Mouse (Mus musculus): ENCODE measurements around the gene Gpr62. TPM values are rescaled to one million over a fixed set of nuclear protein-coding genes. Genes with fewer than 3 reads are reported as not detected.

Gpr62 gene
- polyA plus RNA-seq (2021; fragmentation: Nextera tagmentation): 8.8 and 11.7 TPM in 2 replicates
- long read RNA-seq, experiment 1, transcript Gpr62-201 (1 exons, 1,977 nt): major isoform, 36 of 37 reads
- long read RNA-seq, experiment 1, partial matches to known transcripts: 0 of 37 reads
- long read RNA-seq, experiment 1, other reads (novel, unspliced or antisense): 1 of 37 reads
- long read RNA-seq, experiment 2, transcript Gpr62-201 (1 exons, 1,977 nt): major isoform, 84 of 84 reads
- long read RNA-seq, experiment 2, partial matches to known transcripts: 0 of 84 reads
- long read RNA-seq, experiment 2, other reads (novel, unspliced or antisense): 0 of 84 reads

GRCm38 (mm10) chr9:106465571-106466200 is at the start of gene Gpr62:
Gpr62 (minus strand) TSS chr9:106465938.

GRCm38 (mm10) chr9:106514273-106514672 is 48.5 kb upstream of the Gpr62 start, which contains the start of gene Iqcf5:
Iqcf5 (plus strand) TSS chr9:106514573.

GRCm38 (mm10) chr9:106499667-106500066 is 33.9 kb upstream of the Gpr62 start, which contains the start of gene Iqcf1:
Iqcf1 (plus strand) TSS chr9:106499967.

GRCm38 (mm10) chr9:106476924-106477484 is 11.3 kb upstream of the Gpr62 start, which contains the start of gene Parp3:
Parp3 (minus strand) TSS chr9:106476949.

GRCm38 (mm10) chr9:106475663-106476001 is 9.9 kb upstream of the Gpr62 start, which contains the start of gene Rrp9:
Rrp9 (plus strand) TSS chr9:106475963.

GRCm38 (mm10) chr9:106453271-106454070 is 12.3 kb downstream of the Gpr62 start, which contains the start of gene Pcbp4:
Pcbp4 (plus strand) TSS chr9:106453291.

GRCm38 (mm10) chr9:106447348-106447747 is 18.4 kb downstream of the Gpr62 start, which contains the start of the genes Abhd14b and Abhd14a:
Abhd14b (plus strand) TSS chr9:106447459.
Abhd14a (minus strand) TSS chr9:106447678.

GRCm38 (mm10) chr9:106429221-106430014 is 36.3 kb downstream of the Gpr62 start, which contains the start of gene Rpl29:
Rpl29 (plus strand) TSS chr9:106429454.

Other genes starting within 250 kb of the Gpr62 start
- 0.38 and 0.40 TPM in 2 replicates for gene Tlr9, start 243.3 kb downstream of the Gpr62 start, polyA plus RNA-seq (2021; fragmentation: Nextera tagmentation)
- gene Alas1, start 217.3 kb downstream of the Gpr62 start, polyA plus RNA-seq (2021; fragmentation: Nextera tagmentation): 78.2 and 79.3 TPM in 2 replicates
- 23.8 and 25.6 TPM in 2 replicates for gene Poc1a, start 184.9 kb downstream of the Gpr62 start, polyA plus RNA-seq (2021; fragmentation: Nextera tagmentation)
- gene Dusp7, start 97.3 kb downstream of the Gpr62 start, polyA plus RNA-seq (2021; fragmentation: Nextera tagmentation): 12.0 and 14.6 TPM in 2 replicates
- 582 and 680 TPM in 2 replicates for gene Rpl29, start 36.5 kb downstream of the Gpr62 start, polyA plus RNA-seq (2021; fragmentation: Nextera tagmentation)
- 7.1 and 10.5 TPM in 2 replicates for gene Acy1, start 27.6 kb downstream of the Gpr62 start, polyA plus RNA-seq (2021; fragmentation: Nextera tagmentation)
- gene Abhd14b, start 18.5 kb downstream of the Gpr62 start, polyA plus RNA-seq (2021; fragmentation: Nextera tagmentation): 11.8 and 17.3 TPM in 2 replicates
- gene Abhd14a, start 18.3 kb downstream of the Gpr62 start, polyA plus RNA-seq (2021; fragmentation: Nextera tagmentation): 61.5 and 66.8 TPM in 2 replicates
- 59.2 and 69.0 TPM in 2 replicates for gene Pcbp4, start 12.6 kb downstream of the Gpr62 start, polyA plus RNA-seq (2021; fragmentation: Nextera tagmentation)
- 23.3 and 24.9 TPM in 2 replicates for gene Rrp9, start 10.0 kb upstream of the Gpr62 start, polyA plus RNA-seq (2021; fragmentation: Nextera tagmentation)
- gene Parp3, start 11.0 kb upstream of the Gpr62 start, polyA plus RNA-seq (2021; fragmentation: Nextera tagmentation): 3.5 and 3.9 TPM in 2 replicates
- not detected in 2 replicates for gene Iqcf1, start 34.0 kb upstream of the Gpr62 start, polyA plus RNA-seq (2021; fragmentation: Nextera tagmentation)
- gene Iqcf5, start 48.6 kb upstream of the Gpr62 start, polyA plus RNA-seq (2021; fragmentation: Nextera tagmentation): not detected in 2 replicates
- gene Iqcf3, start 95.7 kb upstream of the Gpr62 start, polyA plus RNA-seq (2021; fragmentation: Nextera tagmentation): not detected in 2 replicates
- gene Iqcf4, start 105.1 kb upstream of the Gpr62 start, polyA plus RNA-seq (2021; fragmentation: Nextera tagmentation): not detected in 2 replicates
- gene Iqcf6, start 160.6 kb upstream of the Gpr62 start, polyA plus RNA-seq (2021; fragmentation: Nextera tagmentation): not detected in 2 replicates
- 25.8 and 37.1 TPM in 2 replicates for gene Grm2, start 190.1 kb upstream of the Gpr62 start, polyA plus RNA-seq (2021; fragmentation: Nextera tagmentation)
- 127 and 145 TPM in 2 replicates for gene Tex264, start 220.0 kb upstream of the Gpr62 start, polyA plus RNA-seq (2021; fragmentation: Nextera tagmentation)